9 mouse cellular contexts compared by ENCODE assay signal in genomic region chr6:120472455-120473140, GRCm38 (mm10). TPM values are rescaled to one million over a fixed set of nuclear protein-coding genes. Genes with fewer than 3 reads are reported as not detected.
DNase-seq lines count a peak whose midpoint lies in the region; ATAC-seq lines count a peak whose summit lies in the region.
"Had no signal": no experiment of that assay in that cellular context is flagged by ENCODE, and none has a peak within 500 bp of the region (broad histone marks: within the 10 kb centered on the region; RNA-seq: fewer than 3 reads in every experiment).

No protein-coding gene starts in this region.

- no peaks in the 10 kb centered on the region for H3K9me3 ChIP-seq in liver, embryonic 16.5 days (replicated peaks; ENCODE audit: control insufficient read depth, low read length)
- no peaks in the 10 kb centered on the region for H3K9me3 ChIP-seq in liver, embryonic 11.5 days (ENCODE audit: control insufficient read depth, low read length)
- H3K9me3 ChIP-seq in hindbrain, embryonic 11.5 days (ENCODE audit: control insufficient read depth, low read length) = no peaks in the 10 kb centered on the region
- H3K9me3 ChIP-seq in neural tube, embryonic 13.5 days = no peaks in the 10 kb centered on the region
- H3K9me3 ChIP-seq in intestine, embryonic 16.5 days (ENCODE audit: control insufficient read depth, low read length) = no peaks in the 10 kb centered on the region

- peak overlapping the region; percentile 5; the same call in 1 of the 2 replicates for H3K27ac ChIP-seq in liver, embryonic 16.5 days (ENCODE audit: low read length)
- no peak overlapping the region for H3K27ac ChIP-seq in liver, embryonic 11.5 days (ENCODE audit: low read depth, low read length)
- H3K27ac ChIP-seq in hindbrain, embryonic 11.5 days (ENCODE audit: low read depth, low read length) = peak overlapping the region; percentile 85
- peak overlapping the region; percentile 93 for H3K27ac ChIP-seq in neural tube, embryonic 13.5 days (replicated peaks)
- H3K27ac ChIP-seq in intestine, embryonic 16.5 days (ENCODE audit: low read length) = no peak overlapping the region

- DNase-seq in liver, embryonic 11.5 days (ENCODE audit: low spot score) = no peak
- peak; percentile 39 for DNase-seq in embryo, embryonic 10 days (ENCODE audit: low spot score)
- peak; percentile 50 for DNase-seq in hindbrain, embryonic 11.5 days (ENCODE audit: low spot score)
- no peak for DNase-seq in cerebellum, postnatal 14 days
- DNase-seq: gastrocnemius, postnatal 10 days had no signal

- no peak overlapping the region for H3K9ac ChIP-seq in liver, embryonic 16.5 days (ENCODE audit: low read depth, low read length)
- H3K9ac ChIP-seq in liver, embryonic 11.5 days (ENCODE audit: low read depth, low read length) = no peak overlapping the region
- H3K9ac ChIP-seq in hindbrain, embryonic 11.5 days (ENCODE audit: low read depth, low read length) = peak overlapping the region; percentile 23; the same call in 1 of the 2 replicates
- H3K9ac ChIP-seq in neural tube, embryonic 13.5 days = 0 out of 2 replicates have a peak overlapping the region, but pooled peaks have one; percentile 26
- H3K9ac ChIP-seq in intestine, embryonic 16.5 days (ENCODE audit: low read depth, low read length) = no peak overlapping the region

- H3K4me2 ChIP-seq in liver, embryonic 16.5 days (ENCODE audit: low read depth, low read length) = peak overlapping the region; percentile 19
- no peak overlapping the region for H3K4me2 ChIP-seq in liver, embryonic 11.5 days
- 0 out of 2 replicates have a peak overlapping the region, but pooled peaks have one; percentile 17 for H3K4me2 ChIP-seq in hindbrain, embryonic 11.5 days (replicated peaks; ENCODE audit: low read depth, low read length)
- peak overlapping the region; percentile 27 for H3K4me2 ChIP-seq in neural tube, embryonic 13.5 days
- H3K4me2 ChIP-seq in intestine, embryonic 16.5 days (ENCODE audit: low read depth, low read length) = no peak overlapping the region

- ATAC-seq in liver, embryonic 16.5 days (ENCODE audit: low read depth) = no peak
- no peak for ATAC-seq in liver, embryonic 11.5 days (replicated peaks; ENCODE audit: low FRiP score)
- ATAC-seq in hindbrain, embryonic 11.5 days (ENCODE audit: low FRiP score) = peak; percentile 61
- ATAC-seq in neural tube, embryonic 13.5 days (ENCODE audit: low read depth) = peak; percentile 58
- no peak for ATAC-seq in intestine, embryonic 16.5 days
- no peak for ATAC-seq in activated CD4-positive, CD25-positive, alpha-beta regulatory T cell, adult 4 months

- H3K27me3 ChIP-seq in liver, embryonic 16.5 days (ENCODE audit: control insufficient read depth, insufficient read depth, low read depth, low read length) = no peaks in the 10 kb centered on the region
- no peaks in the 10 kb centered on the region for H3K27me3 ChIP-seq in liver, embryonic 11.5 days (replicated peaks; ENCODE audit: control insufficient read depth, insufficient read depth, low read length)
- H3K27me3 ChIP-seq in hindbrain, embryonic 11.5 days (ENCODE audit: control insufficient read depth, insufficient read depth, low read length) = no peaks in the 10 kb centered on the region
- H3K27me3 ChIP-seq in neural tube, embryonic 13.5 days = no peaks in the 10 kb centered on the region
- no peaks in the 10 kb centered on the region for H3K27me3 ChIP-seq in intestine, embryonic 16.5 days (replicated peaks; ENCODE audit: control insufficient read depth, insufficient read depth, low read length)

- no peak overlapping the region for H3K4me3 ChIP-seq in liver, embryonic 16.5 days (ENCODE audit: low read depth, low read length)
- no peak overlapping the region for H3K4me3 ChIP-seq in liver, embryonic 11.5 days (ENCODE audit: low read depth, low read length)
- H3K4me3 ChIP-seq in hindbrain, embryonic 11.5 days (ENCODE audit: low read depth, low read length) = no peak overlapping the region
- no peak overlapping the region for H3K4me3 ChIP-seq in neural tube, embryonic 13.5 days
- H3K4me3 ChIP-seq in intestine, embryonic 16.5 days (ENCODE audit: low read length) = no peak overlapping the region

- peaks cover 5% of the 10 kb centered on the region for H3K36me3 ChIP-seq in liver, embryonic 16.5 days (ENCODE audit: control insufficient read depth, insufficient read depth)
- H3K36me3 ChIP-seq in liver, embryonic 11.5 days (ENCODE audit: control insufficient read depth, insufficient read depth, low read length) = no peaks in the 10 kb centered on the region; the same call in 1 of the 2 replicates
- H3K36me3 ChIP-seq in hindbrain, embryonic 11.5 days (ENCODE audit: control insufficient read depth, insufficient read depth, low read length) = no peaks in the 10 kb centered on the region
- H3K36me3 ChIP-seq in neural tube, embryonic 13.5 days = 0 out of 2 replicates have a peak, but pooled peaks cover 3% of the 10 kb centered on the region
- no peaks in the 10 kb centered on the region for H3K36me3 ChIP-seq in intestine, embryonic 16.5 days (ENCODE audit: control insufficient read depth, insufficient read depth, low read length)

- WGBS in liver, embryonic 16.5 days (ENCODE audit: insufficient replicate concordance) = 53% methylated on average over 8 of the region's 8 CpGs
- WGBS in liver, embryonic 11.5 days = 54% methylated on average over 8 of the region's 8 CpGs
- 13% methylated on average over 8 of the region's 8 CpGs for WGBS in hindbrain, embryonic 11.5 days
- WGBS in neural tube, embryonic 13.5 days = 10% methylated on average over 8 of the region's 8 CpGs
- 42% methylated on average over 8 of the region's 8 CpGs for WGBS in intestine, embryonic 16.5 days

- peaks cover 39% of the 10 kb centered on the region for H3K4me1 ChIP-seq in liver, embryonic 16.5 days (ENCODE audit: control insufficient read depth, low read depth, low read length)
- H3K4me1 ChIP-seq in liver, embryonic 11.5 days (replicated peaks; ENCODE audit: control insufficient read depth, insufficient read depth, low read length) = peaks cover 19% of the 10 kb centered on the region
- peaks cover 11% of the 10 kb centered on the region for H3K4me1 ChIP-seq in hindbrain, embryonic 11.5 days (replicated peaks; ENCODE audit: control insufficient read depth, insufficient read depth, low read length)
- peaks cover 56% of the 10 kb centered on the region for H3K4me1 ChIP-seq in neural tube, embryonic 13.5 days (replicated peaks)
- H3K4me1 ChIP-seq in intestine, embryonic 16.5 days (ENCODE audit: control insufficient read depth, insufficient read depth, low read length) = no peaks in the 10 kb centered on the region; the same call in 1 of the 2 replicates

RNA-seq across cellular contexts. Expression of gene Il17ra, which starts 9.6 kb away (rescaled TPM):
- 11.4 and 13.0 TPM in 2 replicates for polyA plus RNA-seq in liver, embryonic 16.5 days (2015; fragmentation: Nextera tagmentation; extraction: Ambion mirVana)
- polyA plus RNA-seq in liver, embryonic 11.5 days (2014; fragmentation: Nextera tagmentation; extraction: Ambion mirVana) = 6.8 and 8.7 TPM in 2 replicates
- 2.8 and 5.4 TPM in 2 replicates for polyA plus RNA-seq in hindbrain, embryonic 11.5 days (2014; fragmentation: Nextera tagmentation; extraction: Ambion mirVana)
- 9.5 and 10.7 TPM in 2 replicates for polyA plus RNA-seq in neural tube, embryonic 13.5 days (2015; fragmentation: Nextera tagmentation; extraction: Ambion mirVana)
- polyA plus RNA-seq in intestine, embryonic 16.5 days (2015; fragmentation: Nextera tagmentation; extraction: Ambion mirVana) = 6.8 and 6.9 TPM in 2 replicates
- 10 to 100 TPM; 19.0 to 22.5 TPM for polyA plus RNA-seq in activated CD4-positive, CD25-positive, alpha-beta regulatory T cell, adult 4 months (2017; shearing (Covaris generic))

RNA-seq across cellular contexts. Expression of gene Tmem121b, which starts 21.0 kb away (rescaled TPM):
- not detected in 2 replicates for polyA plus RNA-seq in liver, embryonic 16.5 days (2015; fragmentation: Nextera tagmentation; extraction: Ambion mirVana)
- polyA plus RNA-seq in liver, embryonic 11.5 days (2014; fragmentation: Nextera tagmentation; extraction: Ambion mirVana) = 0.07 TPM in 1 of 2 replicates, not detected in the other
- polyA plus RNA-seq in hindbrain, embryonic 11.5 days (2014; fragmentation: Nextera tagmentation; extraction: Ambion mirVana) = 1.0 and 1.8 TPM in 2 replicates
- 2.2 and 2.5 TPM in 2 replicates for polyA plus RNA-seq in neural tube, embryonic 13.5 days (2015; fragmentation: Nextera tagmentation; extraction: Ambion mirVana)
- 0.06 TPM in 2 replicates for polyA plus RNA-seq in intestine, embryonic 16.5 days (2015; fragmentation: Nextera tagmentation; extraction: Ambion mirVana)
- polyA plus RNA-seq in activated CD4-positive, CD25-positive, alpha-beta regulatory T cell, adult 4 months (2017; shearing (Covaris generic)) = under 1 TPM; 0.13 to 0.22 TPM

RNA-seq across cellular contexts. Expression of gene Hdhd5, which starts 58.5 kb away (rescaled TPM):
- 8.9 and 9.5 TPM in 2 replicates for polyA plus RNA-seq in liver, embryonic 16.5 days (2015; fragmentation: Nextera tagmentation; extraction: Ambion mirVana)
- 19.9 and 20.7 TPM in 2 replicates for polyA plus RNA-seq in liver, embryonic 11.5 days (2014; fragmentation: Nextera tagmentation; extraction: Ambion mirVana)
- polyA plus RNA-seq in hindbrain, embryonic 11.5 days (2014; fragmentation: Nextera tagmentation; extraction: Ambion mirVana) = 12.9 and 13.8 TPM in 2 replicates
- 15.1 and 15.8 TPM in 2 replicates for polyA plus RNA-seq in neural tube, embryonic 13.5 days (2015; fragmentation: Nextera tagmentation; extraction: Ambion mirVana)
- 14.0 and 15.8 TPM in 2 replicates for polyA plus RNA-seq in intestine, embryonic 16.5 days (2015; fragmentation: Nextera tagmentation; extraction: Ambion mirVana)
- 10 to 100 TPM; 30.0 to 32.7 TPM for polyA plus RNA-seq in activated CD4-positive, CD25-positive, alpha-beta regulatory T cell, adult 4 months (2017; shearing (Covaris generic))

Comparison
In these comparisons a context has a peak if more than half of its experiments do, and no peak if none do; other contexts are left out.
1. H3K27ac ChIP-seq: peak in liver, embryonic 16.5 days (single experiment), hindbrain, embryonic 11.5 days (single experiment) and neural tube, embryonic 13.5 days (single experiment); none in liver, embryonic 11.5 days (single experiment) and intestine, embryonic 16.5 days (single experiment).
2. H3K4me2 ChIP-seq: peak in liver, embryonic 16.5 days (single experiment), hindbrain, embryonic 11.5 days (single experiment) and neural tube, embryonic 13.5 days (single experiment); none in liver, embryonic 11.5 days (single experiment) and intestine, embryonic 16.5 days (single experiment).
3. ATAC-seq: peak in hindbrain, embryonic 11.5 days (single experiment) and neural tube, embryonic 13.5 days (single experiment); none in liver, embryonic 16.5 days (single experiment), liver, embryonic 11.5 days (single experiment), intestine, embryonic 16.5 days (single experiment) and activated CD4-positive, CD25-positive, alpha-beta regulatory T cell, adult 4 months (single experiment).
4. H3K9ac ChIP-seq: peak in hindbrain, embryonic 11.5 days (single experiment) and neural tube, embryonic 13.5 days (single experiment); none in liver, embryonic 16.5 days (single experiment), liver, embryonic 11.5 days (single experiment) and intestine, embryonic 16.5 days (single experiment).
5. DNase-seq: peak in embryo, embryonic 10 days (single experiment) and hindbrain, embryonic 11.5 days (single experiment); none in liver, embryonic 11.5 days (single experiment) and cerebellum, postnatal 14 days (0 of 2).